Mouse (Mus musculus) liver, embryonic 14.5 days (tissue): ENCODE measurements at regions not wholly inside any gene's neighbourhood (a gene's known extent, or its start where the extent isn't known, plus 50 kb on each side); places are given as distances from the start of the nearest gene placed in this dataset.

Experiments used
- CTCF ChIP-seq: IDR thresholded peaks from 2 replicates; pipeline ENCODE4 v1.5.1; 2016; ENCODE audit warnings: antibody characterized with exemption, low read depth, control low read depth
- EP300 ChIP-seq: IDR thresholded peaks from 2 replicates; pipeline ENCODE4 v1.6.1; 2016; ENCODE audit warnings: antibody characterized with exemption, low read depth

- TF ChIP-seq CTCF (no peak), EP300 (no peak)
Measured at GRCm38 (mm10) chr14:72158537-72159323, 332.9 kb downstream of the Gm9195 start.
